ENCODE assay signal across 7 mouse cellular contexts in the genomic region with DNA sequence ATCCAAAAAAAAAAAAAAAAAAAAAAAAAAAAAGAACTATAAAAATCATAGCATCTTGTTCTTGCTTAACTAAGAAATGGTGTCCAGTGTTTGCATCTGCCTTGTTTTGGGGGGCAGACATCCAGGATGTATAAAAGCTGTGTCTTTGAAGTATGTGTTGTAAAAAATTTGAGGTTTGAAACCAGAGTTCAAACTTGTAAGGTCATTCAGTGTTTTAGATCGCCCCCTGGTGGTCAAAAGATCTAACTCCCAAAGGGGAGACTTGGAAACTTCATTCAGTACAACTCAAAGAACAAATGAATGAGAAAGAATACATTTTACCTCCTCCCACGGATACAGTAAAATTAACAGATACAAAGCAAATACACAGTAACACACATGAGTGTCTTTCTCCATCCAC.
DNase-seq lines count a peak whose midpoint lies in the region; ATAC-seq and TF ChIP-seq lines count a peak whose summit lies in the region.

No protein-coding gene starts in this region.

- TF ChIP-seq CTCF in kidney, postnatal 0 days (IDR thresholded peaks at IDR 0.05; ENCODE audit: low read depth) = peak; percentile 77
- TF ChIP-seq CTCF in CH12.LX (conservative IDR thresholded peaks at IDR 0.05 in 1 of 2, IDR thresholded peaks at IDR 0.05 in 1 of 2; ENCODE audit: low read depth in 2 of 2, low read length in 2 of 2) = peak; percentile 36 to 74; a peak in 3 of 4 replicates

- no peak for TF ChIP-seq EP300 in CH12.LX (IDR thresholded peaks at IDR 0.05; ENCODE audit: low read length)

- no peaks in the 10 kb centered on the region for H3K4me1 ChIP-seq in kidney, postnatal 0 days (replicated peaks; ENCODE audit: insufficient read depth, low read length)
- peaks cover 2 to 45% of the 10 kb centered on the region in 2 experiments; a peak in 3 of 4 replicates for H3K4me1 ChIP-seq in CH12.LX (ENCODE audit: control insufficient read depth in 1 of 2, insufficient read depth in 2 of 2)
- H3K4me1 ChIP-seq in embryonic facial prominence, embryonic 10.5 days = no peaks in the 10 kb centered on the region

- intact Hi-C loops in left cerebral cortex, postnatal 25 days (cut with DNase I) = loop anchor here (10.0 kb wide), 1 partner anchor 737 kb away; no protein-coding TSS in a partner anchor

- H3K9ac ChIP-seq in kidney, postnatal 0 days (ENCODE audit: low read depth, low read length) = no peak overlapping the region
- H3K9ac ChIP-seq in CH12.LX (ENCODE audit: insufficient read depth, low read depth) = no peak overlapping the region

- H3K27ac ChIP-seq in kidney, postnatal 0 days = no peak overlapping the region
- no peak overlapping the region for H3K27ac ChIP-seq in CH12.LX (ENCODE audit: insufficient read depth, low read depth)
- no peak overlapping the region for H3K27ac ChIP-seq in embryonic facial prominence, embryonic 10.5 days (replicated peaks)

- ATAC-seq in kidney, postnatal 0 days (replicated peaks; ENCODE audit: low FRiP score, low read depth) = no peak

- H3K27me3 ChIP-seq in kidney, postnatal 0 days (ENCODE audit: insufficient read depth, low read length) = no peaks in the 10 kb centered on the region
- H3K27me3 ChIP-seq in CH12.LX (replicated peaks) = no peaks in the 10 kb centered on the region
- H3K27me3 ChIP-seq in embryonic facial prominence, embryonic 10.5 days (replicated peaks; ENCODE audit: low read depth, poor library complexity, severe bottlenecking) = no peaks in the 10 kb centered on the region

- no peak overlapping the region for H3K4me2 ChIP-seq in kidney, postnatal 0 days (ENCODE audit: low read length)
- no peak overlapping the region for H3K4me2 ChIP-seq in CH12.LX (ENCODE audit: insufficient read depth, low read depth, poor library complexity, severe bottlenecking)

- in situ Hi-C loops in CH12.LX (cut with MboI; ENCODE audit: low pct_ligation_motif_present, low pct_unique_long_range_greater_than_20kb, low sequenced_read_pairs) = no loop called here

- peak; percentile 61 for DNase-seq in kidney, postnatal 0 days (ENCODE audit: low spot score)
- DNase-seq in kidney, adult 18-20 months = no peak
- DNase-seq in CH12.LX (ENCODE audit: extremely low read depth) (peak; percentile 74), ZHBTc4 (ENCODE audit: low read depth, low spot score) (peak; percentile 69)
- peak; percentile 42 for DNase-seq in embryonic facial prominence, embryonic 10.5 days (ENCODE audit: low spot score)
- peak; percentile 57 to 60 for DNase-seq in left cerebral cortex, postnatal 25 days (ENCODE audit: low spot score in 2 of 2)
- DNase-seq in skeletal muscle tissue, adult 2 months (ENCODE audit: low read depth, low spot score) = peak; percentile 57

- no peak overlapping the region for H3K4me3 ChIP-seq in kidney, postnatal 0 days (replicated peaks; ENCODE audit: low read depth, low read length)
- no peak overlapping the region for H3K4me3 ChIP-seq in CH12.LX (replicated peaks in 1 of 3; ENCODE audit: low read depth in 2 of 3, low read length in 2 of 3, poor library complexity in 1 of 3)
- no peak overlapping the region for H3K4me3 ChIP-seq in embryonic facial prominence, embryonic 10.5 days

- peaks cover 28% of the 10 kb centered on the region for H3K79me2 ChIP-seq in CH12.LX (replicated peaks; ENCODE audit: control insufficient read depth, extremely low read depth, insufficient read depth, poor library complexity, severe bottlenecking)

- TF ChIP-seq RAD21 in CH12.LX (IDR thresholded peaks at IDR 0.05; ENCODE audit: low read depth, low read length) = peak; percentile 84

- no peaks in the 10 kb centered on the region for H3K9me3 ChIP-seq in kidney, postnatal 0 days (replicated peaks; ENCODE audit: low read length)
- H3K9me3 ChIP-seq in CH12.LX (replicated peaks; ENCODE audit: low read length) = no peaks in the 10 kb centered on the region
- H3K9me3 ChIP-seq in embryonic facial prominence, embryonic 10.5 days = no peaks in the 10 kb centered on the region

- 0 out of 2 replicates have a peak, but pooled peaks cover 3% of the 10 kb centered on the region for H3K36me3 ChIP-seq in kidney, postnatal 0 days (ENCODE audit: insufficient read depth, low read length)
- H3K36me3 ChIP-seq in CH12.LX (replicated peaks in 1 of 2; ENCODE audit: control insufficient read depth in 1 of 2, insufficient read depth in 1 of 2, low read length in 1 of 2) = peaks cover 24 to 39% of the 10 kb centered on the region in 2 experiments
- H3K36me3 ChIP-seq in embryonic facial prominence, embryonic 10.5 days (replicated peaks) = peaks cover 24% of the 10 kb centered on the region

- dilution Hi-C loops in CH12.LX (cut with MboI; ENCODE audit: extremely low pct_ligation_motif_present, extremely low pct_unique_long_range_greater_than_20kb, low sequenced_read_pairs) = no loop called here

- WGBS in kidney, postnatal 0 days = 16% methylated on average over 2 of the region's 2 CpGs
- WGBS in embryonic facial prominence, embryonic 10.5 days = 21% methylated on average over 2 of the region's 2 CpGs

- no peak for TF ChIP-seq POLR2A in CH12.LX (IDR thresholded peaks at IDR 0.05; ENCODE audit: low read depth, low read length)

TF ChIP-seq in CH12.LX, 34 proteins besides CTCF, POLR2A, EP300 and RAD21:
- peak; percentile 71 for TF ChIP-seq SMC3 (IDR thresholded peaks at IDR 0.05; ENCODE audit: low read depth, low read length)
- no peak for TF ChIP-seq ZKSCAN1 (IDR thresholded peaks at IDR 0.05; ENCODE audit: borderline replicate concordance, low read depth, low read length)
- TF ChIP-seq ZNF384 (IDR thresholded peaks at IDR 0.05; ENCODE audit: low read depth, low read length) = peak; percentile 84
- no peak for TF ChIP-seq MYC (IDR thresholded peaks at IDR 0.05; ENCODE audit: low read depth, low read length)
